Mouse (Mus musculus): ENCODE data around the gene Mapk9.
A peak's percentile ranks its signal among the peaks of the same experiment; 100 is the strongest.

Mapk9 gene

DNA sequence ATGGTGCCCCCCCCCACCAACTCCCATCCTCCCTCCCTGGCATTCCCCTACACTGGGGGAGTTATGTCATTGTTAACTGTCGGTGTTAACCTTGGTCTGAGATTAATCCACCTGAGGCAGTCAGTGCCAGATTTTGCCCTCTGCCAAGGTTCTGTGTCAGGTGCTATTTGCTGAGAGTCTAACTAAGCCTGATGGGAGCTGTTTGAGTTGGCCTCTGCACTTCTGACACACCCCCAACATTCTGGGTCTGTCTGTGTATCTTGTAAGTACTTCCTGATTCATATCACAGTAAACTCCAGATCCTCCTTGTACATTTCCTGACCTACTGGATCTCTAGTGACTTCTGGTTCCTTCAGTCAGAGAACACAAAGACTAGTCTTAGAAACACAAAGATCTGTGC, 5.9 kb upstream of the Mapk9 start:
- DNase-seq (ENCODE audit: low spot score), result no peak

GRCm38 (mm10) chr11:49841886-49842285, 4.7 kb upstream of the Mapk9 start:
- DNase-seq (ENCODE audit: low spot score), result no peak

- DNase-seq (ENCODE audit: low spot score), result no peak
Observed at GRCm38 (mm10) chr11:49842718-49843117, 3.8 kb upstream of the Mapk9 start.

GRCm38 (mm10) chr11:49844311-49844710, 2.2 kb upstream of the Mapk9 start:
- no peak for DNase-seq (ENCODE audit: low spot score)

DNA sequence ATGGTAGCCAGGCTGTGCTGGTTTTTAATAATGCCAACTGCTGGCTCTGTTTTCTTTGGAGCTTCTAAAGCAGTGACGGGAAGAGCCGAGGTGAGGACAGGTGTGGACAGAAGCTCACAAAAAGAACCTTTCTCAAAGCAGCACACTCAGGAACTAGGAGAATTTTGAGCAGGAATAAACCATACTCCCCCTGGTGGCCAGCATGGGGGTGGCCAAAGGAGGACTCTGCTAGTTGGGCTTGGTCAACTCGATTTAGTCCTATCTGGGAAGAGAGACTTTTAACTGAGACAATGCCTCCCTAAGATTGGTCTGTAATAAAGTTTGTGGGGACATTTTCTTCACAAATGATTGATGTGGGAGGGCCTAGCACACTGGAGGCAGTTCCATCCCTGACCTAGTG, 1.6 kb upstream of the Mapk9 start:
- peak; percentile 46 for DNase-seq (ENCODE audit: low spot score)

DNA sequence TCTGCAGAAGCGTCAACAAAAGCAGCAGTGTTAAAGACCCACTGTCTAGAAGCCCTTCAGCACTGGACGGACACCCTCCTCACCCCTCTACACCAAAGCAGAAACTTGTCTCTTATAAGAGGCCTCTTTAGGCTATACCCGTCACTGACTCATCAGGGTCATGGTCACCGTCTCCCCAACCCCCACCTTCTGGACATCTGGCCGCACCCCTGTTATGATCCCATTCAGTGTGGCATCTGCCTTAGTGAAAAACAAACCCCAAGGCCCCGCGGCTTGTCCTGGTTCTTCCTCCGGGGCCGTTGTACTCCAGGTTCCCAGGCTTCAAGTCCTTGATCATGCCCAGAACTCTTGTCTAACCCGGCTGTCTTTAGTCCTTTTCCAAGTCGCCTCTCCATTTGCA, 593 bp upstream of the Mapk9 start:
- no peak for DNase-seq (ENCODE audit: low spot score)

GRCm38 (mm10) chr11:49847071-49847810, 690 bp downstream of the Mapk9 start:
- peak; percentile 17 for DNase-seq (ENCODE audit: low spot score)

GRCm38 (mm10) chr11:49847811-49848078, 1.2 kb downstream of the Mapk9 start:
- no peak for DNase-seq (ENCODE audit: low spot score)

GRCm38 (mm10) chr11:49848080-49848815, 1.7 kb downstream of the Mapk9 start:
- no peak for DNase-seq (ENCODE audit: low spot score)

- DNase-seq (ENCODE audit: low spot score), result no peak
Observed at GRCm38 (mm10) chr11:49850331-49850730, 3.8 kb downstream of the Mapk9 start.

DNA sequence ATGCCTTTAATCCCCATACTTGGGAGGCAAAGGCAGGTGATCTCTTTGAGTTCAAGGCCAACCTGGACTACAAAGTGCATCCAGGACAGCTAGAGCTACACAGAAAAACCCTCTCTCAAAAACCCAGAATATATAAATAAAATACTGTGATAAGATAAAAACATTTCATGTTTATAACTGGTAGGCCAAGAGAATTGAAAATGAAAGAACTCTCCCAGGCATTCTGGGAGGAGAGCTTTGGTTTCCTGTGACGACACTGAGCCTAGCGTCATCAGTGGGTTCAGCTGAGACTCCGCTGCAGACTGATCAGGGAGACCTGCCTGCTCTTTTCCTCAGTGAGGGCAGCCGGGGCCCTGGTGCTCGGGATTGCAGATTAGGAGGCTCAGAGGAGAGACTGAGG, 8.6 kb downstream of the Mapk9 start:
- DNase-seq (ENCODE audit: low spot score), result no peak

DNA sequence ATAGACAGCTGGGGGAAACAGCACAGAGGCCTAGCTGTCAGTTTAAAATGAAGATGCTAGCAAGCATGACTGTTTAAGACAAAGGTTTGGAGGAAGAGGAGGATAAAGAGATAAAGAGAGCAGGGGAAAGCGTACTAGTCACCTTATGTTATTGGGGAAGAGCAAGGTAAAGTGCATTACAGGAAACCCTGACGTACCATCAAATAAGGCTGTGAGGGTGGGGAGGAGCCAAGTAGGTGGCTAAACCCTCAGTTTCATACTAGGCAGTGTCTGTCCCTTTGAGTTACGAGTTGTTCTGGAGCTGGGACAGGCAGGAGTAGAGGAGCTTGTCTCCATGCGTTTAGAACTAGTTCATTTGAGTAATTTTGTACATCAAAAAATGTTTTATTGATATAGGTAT, 14.6 kb downstream of the Mapk9 start:
- no peak for DNase-seq (ENCODE audit: low spot score)

GRCm38 (mm10) chr11:49863926-49864325, 17.4 kb downstream of the Mapk9 start:
- DNase-seq (ENCODE audit: low spot score), result no peak

DNA sequence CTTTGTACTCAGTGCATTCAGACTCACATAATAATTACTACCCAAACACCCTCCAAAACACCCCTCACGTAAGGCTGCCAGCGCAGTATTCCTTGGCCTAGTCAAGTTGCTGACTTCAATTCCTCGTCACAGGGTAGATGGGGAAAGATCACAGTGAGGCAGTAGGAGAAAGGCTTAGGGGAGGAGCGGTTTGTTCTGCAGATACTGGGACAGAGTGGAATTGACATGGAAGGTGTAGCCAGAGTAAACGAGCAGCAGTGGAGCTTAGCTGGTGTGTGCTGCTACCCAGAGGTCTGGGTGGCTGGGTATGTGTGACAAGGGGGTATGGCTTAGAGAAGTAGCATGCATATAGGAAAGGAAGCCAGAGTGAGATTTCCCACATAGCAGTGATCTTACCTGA, 20.8 kb downstream of the Mapk9 start:
- no peak for DNase-seq (ENCODE audit: low spot score)

DNA sequence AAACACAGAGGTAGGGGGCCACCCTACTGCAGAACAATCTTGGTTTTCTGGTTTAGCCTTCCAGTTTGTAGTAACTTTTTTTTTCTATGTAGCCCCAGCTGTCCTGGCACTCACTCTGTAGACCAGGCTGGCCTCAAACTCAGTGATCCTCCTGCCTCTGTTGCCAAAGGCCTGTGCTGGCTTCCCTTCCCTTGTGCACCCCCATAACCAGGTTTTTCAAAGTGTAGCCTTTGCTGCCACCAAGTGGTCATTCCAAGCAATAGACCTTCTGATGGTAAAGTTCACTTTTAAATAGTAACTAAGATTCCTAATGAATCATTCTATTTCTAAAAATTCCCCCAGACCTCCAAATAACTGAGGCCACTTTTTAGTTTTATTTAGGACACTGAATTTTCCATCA, 23.2 kb downstream of the Mapk9 start:
- DNase-seq (ENCODE audit: low spot score), result peak; percentile 23

GRCm38 (mm10) chr11:49871914-49872313, 25.4 kb downstream of the Mapk9 start:
- peak; percentile 24 for DNase-seq (ENCODE audit: low spot score)

DNA sequence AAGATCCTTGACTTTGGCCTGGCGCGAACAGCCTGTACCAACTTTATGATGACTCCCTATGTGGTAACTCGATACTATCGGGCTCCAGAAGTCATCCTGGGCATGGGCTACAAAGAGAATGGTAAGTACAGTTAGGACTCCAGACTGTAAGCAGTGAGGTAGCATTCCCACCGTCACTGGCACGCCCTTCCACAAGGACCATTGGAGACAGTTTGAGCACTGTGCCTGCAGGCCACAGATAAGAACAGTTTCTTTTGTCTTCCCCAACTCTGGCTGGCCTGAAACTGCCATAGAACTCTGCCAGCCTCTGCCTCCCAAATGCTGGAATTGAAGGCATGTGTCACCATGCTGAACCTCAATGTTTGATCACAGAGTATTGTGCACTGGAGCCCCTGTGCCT, 26.2 kb downstream of the Mapk9 start:
- peak; percentile 19 for DNase-seq (ENCODE audit: low spot score)

- DNase-seq (ENCODE audit: low spot score), result no peak
Observed at GRCm38 (mm10) chr11:49876948-49877817, 30.6 kb downstream of the Mapk9 start.

DNA sequence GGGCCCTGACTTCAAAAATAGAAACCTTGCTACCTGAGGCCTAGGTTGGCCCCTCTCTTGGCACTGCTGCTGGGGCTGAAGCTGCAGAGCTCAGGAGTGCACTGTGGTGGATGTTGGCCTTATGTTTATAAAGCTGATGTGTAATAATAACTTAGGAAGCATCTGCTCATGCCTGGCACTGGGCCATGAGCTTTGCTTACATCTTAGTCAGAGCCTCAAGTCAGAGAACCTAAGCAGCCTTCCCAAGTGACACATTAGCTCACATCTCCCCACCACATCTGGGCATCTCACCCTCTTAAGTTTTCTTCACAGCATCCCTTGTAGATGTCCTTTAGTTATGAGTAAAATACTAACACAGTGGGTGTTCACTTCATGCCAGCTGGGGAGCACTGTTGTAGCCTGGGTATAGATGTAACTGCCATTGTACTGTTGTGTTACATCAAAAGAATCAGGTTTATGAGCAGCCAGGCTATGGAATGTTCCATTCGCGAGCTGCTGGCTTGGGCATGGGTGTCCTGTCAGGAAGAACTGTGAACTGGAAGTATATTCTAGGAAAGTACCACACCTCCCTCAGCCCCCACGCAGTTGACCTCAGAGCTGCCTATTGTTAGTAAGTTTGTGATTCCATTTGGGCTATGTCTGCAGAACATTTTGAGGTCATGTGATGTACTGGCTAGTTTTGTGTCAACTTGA, 33.5 kb downstream of the Mapk9 start:
- DNase-seq (ENCODE audit: low spot score), result no peak

GRCm38 (mm10) chr11:49883394-49883793, 36.8 kb downstream of the Mapk9 start:
- DNase-seq (ENCODE audit: low spot score), result no peak

- no peak for DNase-seq (ENCODE audit: low spot score)
Observed at GRCm38 (mm10) chr11:49888469-49888868, 41.9 kb downstream of the Mapk9 start.

GRCm38 (mm10) chr11:49891993-49892392, 45.4 kb downstream of the Mapk9 start:
- DNase-seq (ENCODE audit: low spot score), result no peak

All from spleen, adult 12 weeks (tissue).